Mouse (Mus musculus) forebrain, embryonic 12.5 days (tissue): ENCODE data around the gene Eif4h. TPM values are rescaled to one million over a fixed set of nuclear protein-coding genes. Genes with fewer than 3 reads are reported as not detected.
A peak's percentile ranks its signal among the peaks of the same experiment; 100 is the strongest.

Experiments used
- ATAC-seq: fragments of 200-750 bp; cut with Nextera tagmentation; 2 replicates; pipeline ENCODE4 v1.8.0; 2017; ENCODE audit warnings: moderate TSS enrichment; ENCODE audit not compliant: low FRiP score
- H3K27ac ChIP-seq: fragments of 300-500 bp; sonication (generic); 2 replicates; pipeline ENCODE4 v1.5.1; 2016; ENCODE audit warnings: mild to moderate bottlenecking
- H3K27me3 ChIP-seq: fragments of 300-500 bp; sonication (generic); 2 replicates; pipeline ENCODE4 v1.6.1; 2016; ENCODE audit warnings: mild to moderate bottlenecking
- H3K36me3 ChIP-seq: fragments of 300-500 bp; sonication (generic); replicated peaks from 2 replicates; pipeline ENCODE4 v1.6.1; 2016; ENCODE audit warnings: mild to moderate bottlenecking
- H3K4me1 ChIP-seq: fragments of 300-500 bp; sonication (generic); 2 replicates; pipeline ENCODE4 v1.6.1; 2016
- H3K4me2 ChIP-seq: fragments of 300-500 bp; sonication (generic); 2 replicates; pipeline ENCODE4 v1.6.1; 2016; ENCODE audit warnings: mild to moderate bottlenecking, moderate library complexity
- H3K4me3 ChIP-seq: fragments of 300-500 bp; sonication (generic); replicated peaks from 2 replicates; pipeline ENCODE4 v1.5.1; 2016; ENCODE audit warnings: mild to moderate bottlenecking
- H3K9ac ChIP-seq: fragments of 300-500 bp; sonication (generic); 2 replicates; pipeline ENCODE4 v1.6.1; 2016; ENCODE audit warnings: mild to moderate bottlenecking
- H3K9me3 ChIP-seq: fragments of 300-500 bp; sonication (generic); 2 replicates; pipeline ENCODE4 v1.6.1; 2016
- WGBS: fragments of 180-500 bp; shearing (Covaris S2); methylation state at CpG from one replicate; pipeline ENCODE4 v1.1.7; 2016; 5-methylcytosine and 5-hydroxymethylcytosine counted together
- polyA plus RNA-seq: library from polyadenylated mRNA; unstranded; fragments of >200 nt; fragmentation: Nextera tagmentation; extraction: Ambion mirVana; gene quantifications from 2 replicates; pipeline ENCODE4 v1.2.1, GENCODE M21; 2016

The Eif4h gene
- polyA plus RNA-seq, 1 experiment from 2014 or later: 466 TPM

GRCm38 (mm10) chr5:134592026-134592581, 47.2 kb downstream of the Eif4h start:
- WGBS: 92% methylated on average over 11 of the region's 11 CpGs

DNA sequence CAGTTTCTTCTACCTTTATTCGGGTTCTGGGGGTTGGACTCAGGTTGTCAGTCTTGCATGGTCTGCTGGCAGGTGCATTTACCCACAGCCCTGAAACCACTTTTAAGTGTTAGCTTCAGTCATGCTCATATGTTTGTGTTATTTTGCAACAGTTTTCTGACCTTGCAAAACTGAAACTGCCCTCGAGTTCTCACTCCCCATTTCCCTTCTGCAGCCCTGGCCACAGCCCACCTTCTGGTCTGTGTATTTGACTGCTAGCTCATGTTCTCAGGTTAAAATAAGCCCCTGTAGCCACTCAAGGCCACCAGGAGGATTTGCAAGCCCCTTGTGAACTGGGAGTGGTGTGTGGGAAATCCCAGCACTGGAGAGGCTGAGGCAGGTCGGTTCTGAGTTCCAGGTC, 49.4 kb downstream of the Eif4h start:
- H3K9ac ChIP-seq: no peak overlapping the region
- H3K27me3 ChIP-seq: no peaks in the 10 kb centered on the region
- no peaks in the 10 kb centered on the region for H3K4me1 ChIP-seq
- no peak overlapping the region for H3K4me2 ChIP-seq
- H3K4me3 ChIP-seq: no peak overlapping the region
- no peak for ATAC-seq
- WGBS: 87% methylated on average over 3 of the region's 3 CpGs
- peaks cover 60% of the 10 kb centered on the region for H3K36me3 ChIP-seq
- H3K9me3 ChIP-seq: no peaks in the 10 kb centered on the region
- no peak overlapping the region for H3K27ac ChIP-seq

More at GRCm38 (mm10) chr5:134592026-134592581, 47.2 kb downstream of the Eif4h start:
- no peaks in the 10 kb centered on the region for H3K9me3 ChIP-seq
- no peak overlapping the region for H3K4me3 ChIP-seq
- ATAC-seq: no peak
- H3K4me1 ChIP-seq: no peaks in the 10 kb centered on the region
- H3K9ac ChIP-seq: no peak overlapping the region
- H3K27ac ChIP-seq: no peak overlapping the region
- no peaks in the 10 kb centered on the region for H3K27me3 ChIP-seq
- peaks cover 81% of the 10 kb centered on the region for H3K36me3 ChIP-seq
- H3K4me2 ChIP-seq: no peak overlapping the region

DNA sequence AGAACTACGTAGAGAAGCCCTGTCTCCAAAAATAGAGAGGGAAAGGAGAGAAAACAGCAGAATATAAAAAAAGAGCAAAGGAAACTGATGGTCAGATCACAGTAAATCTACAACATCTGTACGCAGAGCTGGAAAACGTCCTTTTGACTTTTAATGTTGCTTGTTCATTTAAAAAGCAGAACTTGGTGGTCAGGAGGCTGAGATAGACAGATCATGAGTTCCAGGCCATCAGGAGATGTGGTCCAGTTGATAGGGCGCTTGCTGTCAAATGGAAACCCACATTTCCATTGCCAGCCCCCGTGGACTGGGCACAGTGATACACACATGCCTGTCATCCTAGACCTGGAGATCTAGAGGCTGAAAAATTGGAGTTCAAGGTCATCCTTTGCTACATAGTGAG, 54.5 kb downstream of the Eif4h start:
- H3K4me2 ChIP-seq: no peak overlapping the region
- WGBS: 94% methylated on average over 5 of the region's 5 CpGs
- no peak overlapping the region for H3K9ac ChIP-seq
- no peaks in the 10 kb centered on the region for H3K27me3 ChIP-seq
- H3K4me1 ChIP-seq: peaks cover 11% of the 10 kb centered on the region
- H3K27ac ChIP-seq: no peak overlapping the region
- H3K36me3 ChIP-seq: peaks cover 13% of the 10 kb centered on the region
- ATAC-seq: no peak
- no peak overlapping the region for H3K4me3 ChIP-seq
- H3K9me3 ChIP-seq: no peaks in the 10 kb centered on the region

DNA sequence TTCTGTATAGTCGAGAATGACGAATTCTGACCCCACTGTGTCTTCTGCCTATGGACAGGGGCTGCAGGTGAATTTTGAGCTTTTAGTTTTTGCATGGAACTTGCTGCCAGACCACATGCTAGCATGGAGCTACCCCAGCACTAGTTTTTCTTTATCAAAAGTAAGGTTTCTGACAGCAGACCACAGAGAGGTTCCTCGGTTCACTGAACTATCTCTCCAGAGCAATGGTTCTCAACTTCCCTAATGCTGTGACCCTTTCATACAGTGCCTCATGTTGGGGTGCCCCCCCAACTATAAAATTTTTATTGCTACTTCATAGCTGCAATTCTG, 55.4 kb downstream of the Eif4h start:
- peaks cover 8% of the 10 kb centered on the region for H3K36me3 ChIP-seq
- H3K27me3 ChIP-seq: no peaks in the 10 kb centered on the region
- no peak overlapping the region for H3K27ac ChIP-seq
- peak overlapping the region; percentile 92; the same call in 1 of the 2 replicates for H3K9ac ChIP-seq
- WGBS: 86% methylated on average over 3 of the region's 3 CpGs
- no peaks in the 10 kb centered on the region for H3K9me3 ChIP-seq
- peaks cover 11% of the 10 kb centered on the region for H3K4me1 ChIP-seq
- H3K4me3 ChIP-seq: peak overlapping the region; percentile 91
- H3K4me2 ChIP-seq: peak overlapping the region; percentile 82
- no peak for ATAC-seq

DNA sequence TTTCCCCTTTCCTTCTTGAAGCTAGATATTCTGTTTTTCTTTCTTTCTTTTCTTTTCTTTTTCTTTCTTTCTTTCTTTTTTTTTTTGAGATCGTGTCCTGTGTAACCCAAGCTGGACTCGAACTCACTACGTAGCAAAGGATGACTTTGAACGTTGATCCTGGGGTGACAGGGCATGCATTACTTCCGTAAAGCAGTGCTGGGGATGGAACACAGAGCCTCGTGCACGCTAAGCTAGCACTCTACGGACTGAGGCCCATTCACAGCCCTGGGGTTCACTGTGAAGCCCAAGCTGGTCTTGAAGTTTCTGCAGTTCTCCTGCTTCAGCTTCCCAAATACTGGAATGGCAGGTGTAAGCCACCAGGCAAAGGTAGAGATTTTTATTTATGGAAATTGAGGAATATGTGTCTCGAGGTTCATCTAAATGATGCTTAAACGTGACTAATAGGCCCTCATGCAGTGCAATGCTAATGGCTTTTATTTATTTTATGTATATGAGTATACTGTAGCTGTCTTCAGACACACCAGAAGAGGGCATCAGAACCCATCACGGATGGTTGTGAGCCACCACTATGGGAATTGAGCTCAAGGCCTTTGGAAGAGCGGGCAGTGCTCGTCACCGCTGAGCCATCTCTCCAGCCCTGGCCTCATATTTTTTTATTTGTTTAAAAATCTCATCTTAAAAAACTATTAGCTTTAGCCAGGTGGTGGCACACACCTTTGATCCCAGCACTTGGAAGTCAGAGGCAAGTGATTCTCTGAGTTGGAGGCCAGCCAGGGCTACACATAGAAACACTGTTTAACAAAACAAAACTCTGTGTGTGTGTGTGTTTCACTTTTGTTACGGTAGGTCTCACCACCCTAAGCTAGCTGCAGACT, 56.0 kb downstream of the Eif4h start:
- H3K27me3 ChIP-seq: no peaks in the 10 kb centered on the region
- peak overlapping the region; percentile 56; the same call in 1 of the 2 replicates for H3K27ac ChIP-seq
- ATAC-seq: peak; percentile 7; the same call in 1 of the 2 replicates
- WGBS: 32% methylated on average over 15 of the region's 15 CpGs
- H3K4me2 ChIP-seq: peak overlapping the region; percentile 82
- H3K4me1 ChIP-seq: peaks cover 11% of the 10 kb centered on the region
- H3K36me3 ChIP-seq: peaks cover 5% of the 10 kb centered on the region
- H3K9ac ChIP-seq: peak overlapping the region; percentile 92
- no peaks in the 10 kb centered on the region for H3K9me3 ChIP-seq
- H3K4me3 ChIP-seq: peak overlapping the region; percentile 91

DNA sequence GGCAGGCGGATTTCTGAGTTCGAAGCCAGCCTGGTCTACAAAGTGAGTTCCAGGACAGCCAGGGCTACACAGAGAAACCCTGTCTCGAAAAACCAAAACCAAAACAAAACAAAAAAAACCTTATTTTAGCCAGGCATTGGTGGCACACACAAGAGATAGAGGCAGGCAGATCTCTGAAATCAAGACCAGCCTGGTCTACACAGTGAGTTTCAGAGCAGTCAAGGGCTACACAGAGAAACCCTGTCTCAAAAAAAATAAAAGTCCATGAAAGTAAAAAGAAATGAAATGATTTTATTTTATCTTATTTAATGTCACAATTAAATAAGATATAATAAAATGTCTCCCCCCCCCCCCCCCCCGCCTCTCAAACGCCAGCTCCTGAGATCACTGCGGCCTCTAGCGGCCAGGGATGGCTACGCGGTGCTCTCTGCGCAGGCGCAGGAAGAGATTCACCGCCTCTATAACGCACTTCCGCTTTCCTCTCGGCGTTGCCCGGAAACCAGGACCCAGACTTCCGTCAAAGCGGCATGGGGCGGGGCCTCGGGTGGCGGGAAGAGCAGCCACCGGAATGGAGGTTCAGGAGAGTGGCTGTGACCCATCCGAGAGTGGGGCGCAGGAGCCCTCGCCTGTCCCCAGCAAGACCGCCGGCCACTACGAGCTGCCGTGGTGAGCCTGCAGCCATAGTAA, 56.9 kb downstream of the Eif4h start:
- H3K27me3 ChIP-seq: no peaks in the 10 kb centered on the region
- peaks cover 11% of the 10 kb centered on the region for H3K4me1 ChIP-seq
- H3K9me3 ChIP-seq: no peaks in the 10 kb centered on the region
- peak overlapping the region; percentile 56; the same call in 1 of the 2 replicates for H3K27ac ChIP-seq
- peak overlapping the region; percentile 82 for H3K4me2 ChIP-seq
- H3K4me3 ChIP-seq: peak overlapping the region; percentile 91
- H3K36me3 ChIP-seq: peaks cover 3% of the 10 kb centered on the region
- ATAC-seq: peak; percentile 96
- peak overlapping the region; percentile 92 for H3K9ac ChIP-seq
- WGBS: 7% methylated on average over 29 of the region's 30 CpGs

DNA sequence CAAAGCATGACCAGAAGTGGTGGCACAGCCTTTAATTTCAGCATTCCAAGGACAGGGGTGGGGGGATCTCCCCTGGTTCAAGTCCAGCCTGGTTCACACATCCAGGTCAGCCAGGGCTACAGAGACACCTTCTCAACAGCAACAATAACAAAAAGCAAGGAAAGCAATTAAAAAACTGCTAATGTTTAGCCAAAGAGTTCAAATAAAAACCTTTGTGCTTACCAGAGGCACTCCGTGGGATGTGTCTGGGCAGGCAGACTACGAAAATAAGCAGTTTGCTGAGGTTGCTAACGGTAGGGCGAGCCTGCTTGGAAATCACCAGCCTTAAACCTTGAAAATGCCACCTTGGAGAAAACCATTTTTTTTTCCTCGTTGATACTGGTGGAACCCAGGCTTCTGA, 58.1 kb downstream of the Eif4h start, which contains the start of gene Rfc2:
Rfc2 (plus strand) TSS at position 221 of the 400 bp plus-strand sequence.
- peaks cover 11% of the 10 kb centered on the region for H3K4me1 ChIP-seq
- H3K4me2 ChIP-seq: no peak within 1 kb of the TSS
- H3K27ac ChIP-seq: no peak within 1 kb of the TSS
- no peak within 1 kb of the TSS for H3K4me3 ChIP-seq
- H3K9me3 ChIP-seq: no peaks in the 10 kb centered on the region
- ATAC-seq: no peak
- H3K9ac ChIP-seq: no peak within 1 kb of the TSS
- 84% methylated on average over 5 of the region's 5 CpGs for WGBS
- no peaks in the 10 kb centered on the region for H3K36me3 ChIP-seq
- no peaks in the 10 kb centered on the region for H3K27me3 ChIP-seq

GRCm38 (mm10) chr5:134579135-134579534, 60.2 kb downstream of the Eif4h start:
- Histone ChIP-seq H3K9ac (no peak overlapping the region), H3K9me3 (no peaks in the 10 kb centered on the region), H3K27me3 (no peaks in the 10 kb centered on the region), H3K4me3 (no peak overlapping the region), H3K4me2 (no peak overlapping the region), H3K36me3 (no peaks in the 10 kb centered on the region), H3K4me1 (peaks cover 11% of the 10 kb centered on the region), H3K27ac (no peak overlapping the region)
- WGBS: 72% methylated on average over 3 of the region's 3 CpGs
- no peak for ATAC-seq

- WGBS: 91% methylated on average over 7 of the region's 7 CpGs
- Histone ChIP-seq H3K27ac (no peak overlapping the region), H3K9me3 (no peaks in the 10 kb centered on the region)
Measured at GRCm38 (mm10) chr5:134577534-134577933, 61.8 kb downstream of the Eif4h start.

GRCm38 (mm10) chr5:134576517-134577220, 62.6 kb downstream of the Eif4h start:
- Histone ChIP-seq H3K9ac (no peak overlapping the region), H3K4me2 (no peak overlapping the region), H3K27me3 (peaks cover 10% of the 10 kb centered on the region), H3K4me3 (no peak overlapping the region), H3K36me3 (no peaks in the 10 kb centered on the region), H3K4me1 (peaks cover 10% of the 10 kb centered on the region), H3K9me3 (no peaks in the 10 kb centered on the region), H3K27ac (no peak overlapping the region)
- 77% methylated on average over 14 of the region's 14 CpGs for WGBS
- no peak for ATAC-seq

More at GRCm38 (mm10) chr5:134577534-134577933, 61.8 kb downstream of the Eif4h start:
- no peak overlapping the region for H3K4me3 ChIP-seq
- no peak overlapping the region for H3K9ac ChIP-seq
- H3K4me2 ChIP-seq: no peak overlapping the region
- H3K36me3 ChIP-seq: no peaks in the 10 kb centered on the region
- no peak for ATAC-seq
- H3K4me1 ChIP-seq: peaks cover 3% of the 10 kb centered on the region
- H3K27me3 ChIP-seq: peaks cover 9% of the 10 kb centered on the region

DNA sequence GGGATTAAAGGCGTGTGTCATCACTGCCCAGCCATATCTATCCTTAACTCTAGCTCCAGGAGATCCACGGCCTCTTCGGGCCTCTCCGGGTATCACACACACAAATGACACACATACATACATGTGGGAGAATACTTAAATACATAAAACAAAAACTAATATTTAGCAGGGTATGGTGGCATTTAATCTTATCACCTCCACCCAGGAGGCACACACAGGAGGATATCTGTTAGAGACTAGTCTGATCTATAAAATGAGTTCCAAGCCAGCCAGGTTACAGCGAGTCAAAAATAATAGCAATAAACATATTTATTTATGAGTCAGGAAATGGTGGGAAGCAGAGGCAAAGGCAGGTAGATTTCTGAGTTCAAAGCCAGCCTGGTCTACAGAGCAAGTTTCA, 63.5 kb downstream of the Eif4h start:
- Histone ChIP-seq H3K4me3 (no peak overlapping the region), H3K27me3 (peaks cover 10% of the 10 kb centered on the region), H3K4me2 (no peak overlapping the region), H3K9ac (no peak overlapping the region), H3K9me3 (no peaks in the 10 kb centered on the region), H3K27ac (no peak overlapping the region), H3K36me3 (no peaks in the 10 kb centered on the region), H3K4me1 (peaks cover 10% of the 10 kb centered on the region)
- no peak for ATAC-seq
- 92% methylated on average over 5 of the region's 5 CpGs for WGBS
